Mouse (Mus musculus): ENCODE measurements around the gene Ift57. TPM values are rescaled to one million over a fixed set of nuclear protein-coding genes. Genes with fewer than 3 reads are reported as not detected.
A peak's percentile ranks its signal among the peaks of the same experiment; 100 is the strongest.

Gene Ift57
- polyA plus RNA-seq, 2 experiments = 2.0 to 2.7 TPM

DNA sequence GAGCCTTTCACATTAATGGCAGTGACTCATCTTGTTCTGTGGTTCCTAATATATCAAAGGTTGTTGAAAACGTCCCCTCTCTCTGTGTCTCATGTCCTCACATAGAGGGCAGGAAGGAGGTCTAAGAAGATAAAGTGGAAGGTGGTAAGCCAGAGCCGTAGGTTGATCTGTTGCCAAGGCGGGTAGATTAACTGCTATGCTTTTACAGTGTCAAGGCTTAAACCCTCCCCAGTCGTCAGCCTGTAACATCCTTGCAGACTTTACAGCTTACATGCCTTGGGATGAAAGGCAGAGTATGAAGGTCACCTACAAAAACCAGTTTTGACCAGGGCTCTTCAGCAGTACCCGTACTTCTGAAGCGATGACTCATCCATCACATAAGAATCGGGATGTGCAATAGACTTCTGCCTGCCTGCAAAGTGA, 108.4 kb downstream of the Ift57 start:
- ATAC-seq (ENCODE audit: insufficient read depth) (peak; percentile 38; the same call in 1 of the 2 replicates), DNase-seq (ENCODE audit: low read depth in 3 of 3, low spot score in 3 of 3) (no peak)
- Histone ChIP-seq H3K36me3 (replicated peaks; ENCODE audit: control insufficient read depth, insufficient read depth, low read depth) (no peaks in the 10 kb centered on the region), H3K27me3 (ENCODE audit: control insufficient read depth, insufficient read depth, low read length) (no peaks in the 10 kb centered on the region), H3K4me2 (ENCODE audit: low read depth) (no peak overlapping the region), H3K4me1 (replicated peaks; ENCODE audit: control insufficient read depth in 2 of 2, insufficient read depth in 2 of 2, low read length in 1 of 2) (peaks cover 39% of the 10 kb centered on the region in 2 experiments), H3K9me3 (ENCODE audit: control insufficient read depth, low read length) (no peaks in the 10 kb centered on the region), H3K9ac (replicated peaks) (no peak overlapping the region), H3K4me3 (ENCODE audit: insufficient read depth in 1 of 2, low read depth in 2 of 2, low read length in 2 of 2) (no peak overlapping the region), H3K27ac (no peak overlapping the region)
- 0 out of 2 replicates have a peak, but pooled peaks have one; percentile 9 for TF ChIP-seq EP300 (IDR thresholded peaks at IDR 0.05; ENCODE audit: low read depth)
- no peak for TF ChIP-seq CTCF (IDR thresholded peaks at IDR 0.05; ENCODE audit: low read depth)
- 33% methylated on average over 7 of the region's 7 CpGs for WGBS (ENCODE audit: insufficient replicate concordance)

GRCm38 (mm10) chr16:49807862-49808430, 108.9 kb downstream of the Ift57 start:
- Histone ChIP-seq H3K36me3 (replicated peaks; ENCODE audit: control insufficient read depth, insufficient read depth, low read depth) (no peaks in the 10 kb centered on the region), H3K9me3 (ENCODE audit: control insufficient read depth, low read length) (no peaks in the 10 kb centered on the region), H3K4me2 (ENCODE audit: low read depth) (no peak overlapping the region), H3K27me3 (ENCODE audit: control insufficient read depth, insufficient read depth, low read length) (no peaks in the 10 kb centered on the region), H3K9ac (replicated peaks) (no peak overlapping the region), H3K27ac (no peak overlapping the region), H3K4me3 (ENCODE audit: insufficient read depth in 1 of 2, low read depth in 2 of 2, low read length in 2 of 2) (no peak overlapping the region), H3K4me1 (replicated peaks; ENCODE audit: control insufficient read depth in 2 of 2, insufficient read depth in 2 of 2, low read length in 1 of 2) (peaks cover 36 to 38% of the 10 kb centered on the region in 2 experiments)
- TF ChIP-seq CTCF (IDR thresholded peaks at IDR 0.05; ENCODE audit: low read depth) (no peak), EP300 (IDR thresholded peaks at IDR 0.05; ENCODE audit: low read depth) (no peak)
- no peak for DNase-seq (ENCODE audit: low read depth in 3 of 3, low spot score in 3 of 3)
- ATAC-seq (ENCODE audit: insufficient read depth) = no peak
- 79% methylated on average over 18 of the region's 18 CpGs for WGBS (ENCODE audit: insufficient replicate concordance)

- Histone ChIP-seq H3K4me3 (ENCODE audit: insufficient read depth in 1 of 2, low read depth in 2 of 2, low read length in 2 of 2) (no peak overlapping the region), H3K36me3 (replicated peaks; ENCODE audit: control insufficient read depth, insufficient read depth, low read depth) (no peaks in the 10 kb centered on the region), H3K9me3 (ENCODE audit: control insufficient read depth, low read length) (no peaks in the 10 kb centered on the region), H3K9ac (replicated peaks) (no peak overlapping the region), H3K4me1 (replicated peaks; ENCODE audit: control insufficient read depth in 2 of 2, insufficient read depth in 2 of 2, low read length in 1 of 2) (peaks cover 12 to 16% of the 10 kb centered on the region in 2 experiments), H3K27me3 (ENCODE audit: control insufficient read depth, insufficient read depth, low read length) (no peaks in the 10 kb centered on the region), H3K27ac (no peak overlapping the region), H3K4me2 (ENCODE audit: low read depth) (no peak overlapping the region)
- DNase-seq (ENCODE audit: low read depth in 3 of 3, low spot score in 3 of 3) (no peak), ATAC-seq (ENCODE audit: insufficient read depth) (no peak)
- 58% methylated on average over 2 of the region's 2 CpGs for WGBS (ENCODE audit: insufficient replicate concordance)
- no peak for TF ChIP-seq EP300 (IDR thresholded peaks at IDR 0.05; ENCODE audit: low read depth)
- no peak for TF ChIP-seq CTCF (IDR thresholded peaks at IDR 0.05; ENCODE audit: low read depth)
Observed at GRCm38 (mm10) chr16:49811897-49812296, 112.9 kb downstream of the Ift57 start.

- WGBS (ENCODE audit: insufficient replicate concordance) = 82% methylated on average over 10 of the region's 10 CpGs
- no peak overlapping the region for H3K4me3 ChIP-seq (ENCODE audit: insufficient read depth in 1 of 2, low read depth in 2 of 2, low read length in 2 of 2)
- ATAC-seq (ENCODE audit: insufficient read depth) (no peak), DNase-seq (ENCODE audit: low read depth in 3 of 3, low spot score in 3 of 3) (no peak)
- no peak overlapping the region for H3K4me2 ChIP-seq (ENCODE audit: low read depth)
- peaks cover 9 to 13% of the 10 kb centered on the region in 2 experiments for H3K4me1 ChIP-seq (replicated peaks; ENCODE audit: control insufficient read depth in 2 of 2, insufficient read depth in 2 of 2, low read length in 1 of 2)
- no peaks in the 10 kb centered on the region for H3K36me3 ChIP-seq (replicated peaks; ENCODE audit: control insufficient read depth, insufficient read depth, low read depth)
- TF ChIP-seq EP300 (IDR thresholded peaks at IDR 0.05; ENCODE audit: low read depth) (no peak), CTCF (IDR thresholded peaks at IDR 0.05; ENCODE audit: low read depth) (no peak)
- no peaks in the 10 kb centered on the region for H3K27me3 ChIP-seq (ENCODE audit: control insufficient read depth, insufficient read depth, low read length)
- H3K9ac ChIP-seq (replicated peaks) = no peak overlapping the region
- H3K9me3 ChIP-seq (ENCODE audit: control insufficient read depth, low read length) = no peaks in the 10 kb centered on the region
- no peak overlapping the region for H3K27ac ChIP-seq
Observed at GRCm38 (mm10) chr16:49812821-49813616, 114.0 kb downstream of the Ift57 start.

DNA sequence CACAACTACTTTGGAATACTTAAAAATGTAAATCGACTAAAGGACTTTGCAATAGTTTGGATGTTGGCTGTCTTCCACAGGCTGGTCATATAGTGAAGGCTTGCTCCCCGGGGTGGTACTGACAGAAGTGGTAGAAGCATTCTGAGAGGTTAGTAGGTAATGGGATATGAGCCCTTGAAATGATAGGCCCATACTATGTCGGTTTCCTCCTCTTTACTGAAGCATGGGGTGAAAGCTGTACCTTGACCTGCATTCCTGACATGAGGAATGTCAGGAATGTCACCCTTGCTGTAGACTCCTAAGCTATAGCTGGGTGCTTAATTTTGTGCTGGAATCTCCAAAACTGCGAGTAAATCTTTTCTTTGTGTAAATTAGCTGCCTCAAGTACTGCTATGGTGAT, 115.4 kb downstream of the Ift57 start:
- no peaks in the 10 kb centered on the region for H3K36me3 ChIP-seq (replicated peaks; ENCODE audit: control insufficient read depth, insufficient read depth, low read depth)
- H3K9me3 ChIP-seq (ENCODE audit: control insufficient read depth, low read length) = no peaks in the 10 kb centered on the region
- H3K4me2 ChIP-seq (ENCODE audit: low read depth) = no peak overlapping the region
- DNase-seq (ENCODE audit: low read depth in 3 of 3, low spot score in 3 of 3) = no peak
- H3K27ac ChIP-seq = no peak overlapping the region
- WGBS (ENCODE audit: insufficient replicate concordance) = 66% methylated on average over 4 of the region's 4 CpGs
- no peak for ATAC-seq (ENCODE audit: insufficient read depth)
- no peak for TF ChIP-seq CTCF (IDR thresholded peaks at IDR 0.05; ENCODE audit: low read depth)
- TF ChIP-seq EP300 (IDR thresholded peaks at IDR 0.05; ENCODE audit: low read depth) = no peak
- H3K27me3 ChIP-seq (ENCODE audit: control insufficient read depth, insufficient read depth, low read length) = no peaks in the 10 kb centered on the region
- H3K4me3 ChIP-seq (ENCODE audit: insufficient read depth in 1 of 2, low read depth in 2 of 2, low read length in 2 of 2) = no peak overlapping the region
- peaks cover 19% of the 10 kb centered on the region in 2 experiments for H3K4me1 ChIP-seq (replicated peaks; ENCODE audit: control insufficient read depth in 2 of 2, insufficient read depth in 2 of 2, low read length in 1 of 2)
- no peak overlapping the region for H3K9ac ChIP-seq (replicated peaks)

Other genes starting within 250 kb of the Ift57 start
- 54.3 and 82.5 TPM in 2 replicates for gene Cd47, start 101.3 kb downstream of the Ift57 start, polyA plus RNA-seq (2012; rRNA removed)
- 331 and 345 TPM in 2 replicates for gene Cd47, start 101.3 kb downstream of the Ift57 start, polyA plus RNA-seq (2014; fragmentation: Nextera tagmentation; extraction: Ambion mirVana)

Data from liver, embryonic 14.5 days (tissue).